Mouse (Mus musculus): Measurements from ENCODE around the gene E130309D02Rik. TPM values are rescaled to one million over a fixed set of nuclear protein-coding genes. Genes with fewer than 3 reads are reported as not detected.

E130309D02Rik gene
- polyA plus RNA-seq, 1 experiment: 18.1 TPM

DNA sequence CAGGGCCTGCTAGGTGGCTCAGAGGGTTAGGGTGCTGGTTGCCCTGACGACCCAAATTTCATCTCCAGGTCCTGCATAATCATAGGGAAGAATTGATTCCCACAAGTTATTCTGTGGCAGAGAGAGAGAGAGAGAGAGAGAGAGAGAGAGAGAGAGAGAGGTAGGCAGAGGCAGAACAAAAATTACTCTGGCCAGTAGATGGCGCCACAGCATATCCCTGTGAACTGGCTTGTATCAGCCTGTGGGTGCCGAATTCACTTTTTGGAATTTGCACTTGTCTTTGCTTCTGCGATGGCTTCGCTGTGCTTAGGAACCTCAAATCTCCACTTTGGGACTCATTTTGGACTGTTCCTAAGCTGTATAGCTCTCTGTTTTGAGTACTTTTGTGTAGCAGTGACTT is 18.7 kb upstream of the E130309D02Rik start:
- peak; percentile 71 for DNase-seq
- Histone ChIP-seq H3K4me1 (ENCODE audit: control insufficient read depth, insufficient read depth, low read length) (0 out of 2 replicates have a peak, but pooled peaks cover 3% of the 10 kb centered on the region), H3K27me3 (replicated peaks; ENCODE audit: control insufficient read depth, insufficient read depth, low read length) (no peaks in the 10 kb centered on the region), H3K36me3 (ENCODE audit: control insufficient read depth, insufficient read depth, low read length) (no peaks in the 10 kb centered on the region), H3K4me3 (ENCODE audit: insufficient read depth, low read depth, low read length) (no peak overlapping the region), H3K27ac (ENCODE audit: insufficient read depth, low read depth, low read length) (no peak overlapping the region)
- TF ChIP-seq CTCF (conservative IDR thresholded peaks at IDR 0.05; ENCODE audit: insufficient read depth, insufficient read length, low read depth, low read length): peak; percentile 82
- no peak for TF ChIP-seq POLR2A (IDR thresholded peaks at IDR 0.05; ENCODE audit: low read depth, low read length)
- 6% methylated on average over 5 of the region's 5 CpGs for WGBS

DNA sequence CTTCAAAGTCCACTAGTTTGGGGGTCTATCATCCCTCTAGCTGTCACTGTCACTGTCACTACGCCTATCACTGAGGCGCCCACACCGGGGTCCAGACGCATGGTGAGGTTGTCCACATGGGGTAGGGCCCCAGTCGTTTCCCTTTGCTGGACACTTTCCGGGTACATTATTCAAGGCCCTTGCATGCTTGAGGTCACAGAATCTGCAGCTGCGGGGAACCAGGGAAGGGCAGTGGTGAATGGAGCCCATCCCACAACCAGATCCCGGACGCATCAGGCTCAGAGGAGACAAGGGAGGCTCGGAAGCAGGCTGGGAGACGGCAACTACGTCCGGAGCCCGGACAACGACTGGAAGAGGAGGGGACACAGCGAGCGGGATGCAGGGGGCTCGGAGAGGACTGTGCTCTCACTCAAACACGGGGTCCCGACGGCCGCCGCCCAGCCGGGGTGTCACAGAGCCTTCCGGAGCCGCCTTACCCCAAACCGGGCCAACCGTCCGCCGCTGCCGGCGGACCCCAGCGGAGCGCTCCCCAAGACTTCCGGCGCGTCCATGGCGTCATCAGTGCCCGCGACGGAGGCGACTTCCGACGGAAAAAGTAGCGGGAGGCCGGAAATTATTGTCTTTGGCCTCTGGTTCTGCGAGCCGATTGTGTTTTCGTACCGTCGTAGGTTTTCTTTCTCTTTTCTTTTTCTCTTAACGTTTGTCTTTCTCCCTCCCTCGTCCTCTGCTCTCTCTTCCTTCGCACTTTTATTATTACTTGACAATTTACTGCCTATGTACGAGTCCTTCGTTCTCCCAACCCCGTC is 13.7 kb upstream of the E130309D02Rik start, which contains the start of gene Zdhhc4:
Gene Zdhhc4, minus strand, starts transcription at position 567 of the 806 bp plus-strand sequence.
- Histone ChIP-seq H3K4me1 (ENCODE audit: control insufficient read depth, insufficient read depth, low read length) (0 out of 2 replicates have a peak, but pooled peaks cover 3% of the 10 kb centered on the region), H3K36me3 (ENCODE audit: control insufficient read depth, insufficient read depth, low read length) (no peaks in the 10 kb centered on the region), H3K4me3 (ENCODE audit: insufficient read depth, low read depth, low read length) (peak within 1 kb of the TSS; percentile 99), H3K27me3 (replicated peaks; ENCODE audit: control insufficient read depth, insufficient read depth, low read length) (no peaks in the 10 kb centered on the region), H3K27ac (ENCODE audit: insufficient read depth, low read depth, low read length) (peak within 1 kb of the TSS; percentile 87)
- no peak for TF ChIP-seq POLR2A (IDR thresholded peaks at IDR 0.05; ENCODE audit: low read depth, low read length)
- TF ChIP-seq CTCF (conservative IDR thresholded peaks at IDR 0.05; ENCODE audit: insufficient read depth, insufficient read length, low read depth, low read length): no peak
- DNase-seq: peak; percentile 95
- WGBS: under 1% methylated on average over 57 of the region's 57 CpGs

GRCm38 (mm10) chr5:143317288-143317610 is 2.1 kb upstream of the E130309D02Rik start:
- peaks cover 8% of the 10 kb centered on the region; the same call in 1 of the 2 replicates for H3K4me1 ChIP-seq (ENCODE audit: control insufficient read depth, insufficient read depth, low read length)
- peak; percentile 68 for DNase-seq
- no peak overlapping the region for H3K4me3 ChIP-seq (ENCODE audit: insufficient read depth, low read depth, low read length)
- no peaks in the 10 kb centered on the region for H3K27me3 ChIP-seq (replicated peaks; ENCODE audit: control insufficient read depth, insufficient read depth, low read length)
- no peaks in the 10 kb centered on the region for H3K36me3 ChIP-seq (ENCODE audit: control insufficient read depth, insufficient read depth, low read length)
- TF ChIP-seq POLR2A (IDR thresholded peaks at IDR 0.05; ENCODE audit: low read depth, low read length): no peak
- no peak for TF ChIP-seq CTCF (conservative IDR thresholded peaks at IDR 0.05; ENCODE audit: insufficient read depth, insufficient read length, low read depth, low read length)
- no peak overlapping the region for H3K27ac ChIP-seq (ENCODE audit: insufficient read depth, low read depth, low read length)
- WGBS: 56% methylated on average over 8 of the region's 8 CpGs

GRCm38 (mm10) chr5:143316605-143317287 is 1.6 kb upstream of the E130309D02Rik start:
- no peak for TF ChIP-seq POLR2A (IDR thresholded peaks at IDR 0.05; ENCODE audit: low read depth, low read length)
- WGBS: 82% methylated on average over 5 of the region's 5 CpGs
- Histone ChIP-seq H3K4me1 (ENCODE audit: control insufficient read depth, insufficient read depth, low read length) (peaks cover 8% of the 10 kb centered on the region; the same call in 1 of the 2 replicates), H3K36me3 (ENCODE audit: control insufficient read depth, insufficient read depth, low read length) (no peaks in the 10 kb centered on the region), H3K4me3 (ENCODE audit: insufficient read depth, low read depth, low read length) (no peak overlapping the region), H3K27me3 (replicated peaks; ENCODE audit: control insufficient read depth, insufficient read depth, low read length) (no peaks in the 10 kb centered on the region), H3K27ac (ENCODE audit: insufficient read depth, low read depth, low read length) (no peak overlapping the region)
- no peak for DNase-seq

DNA sequence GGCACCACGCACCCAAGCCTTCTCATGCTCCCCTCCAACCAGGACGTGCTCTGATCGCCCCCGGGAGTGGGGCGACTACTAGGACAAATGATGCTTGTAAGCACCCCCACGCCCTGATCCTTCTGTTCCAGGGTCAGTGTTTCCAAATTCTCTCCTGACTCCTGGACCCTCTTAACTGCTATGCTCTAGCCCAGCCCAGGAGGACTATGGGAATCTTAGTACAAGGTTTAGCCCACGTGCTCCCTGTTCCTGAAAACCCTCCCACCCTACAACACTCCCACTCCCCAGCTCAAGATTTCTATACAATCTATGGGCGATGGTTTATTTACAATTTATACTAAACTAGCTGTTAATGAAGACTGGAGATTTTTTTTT is 341 bp upstream of the E130309D02Rik start:
- Histone ChIP-seq H3K4me1 (ENCODE audit: control insufficient read depth, insufficient read depth, low read length) (peaks cover 8% of the 10 kb centered on the region; the same call in 1 of the 2 replicates), H3K27ac (ENCODE audit: insufficient read depth, low read depth, low read length) (no peak overlapping the region), H3K36me3 (ENCODE audit: control insufficient read depth, insufficient read depth, low read length) (no peaks in the 10 kb centered on the region; the same call in 1 of the 2 replicates), H3K4me3 (ENCODE audit: insufficient read depth, low read depth, low read length) (peak overlapping the region; percentile 24; the same call in 1 of the 2 replicates), H3K27me3 (replicated peaks; ENCODE audit: control insufficient read depth, insufficient read depth, low read length) (no peaks in the 10 kb centered on the region)
- 20% methylated on average over 8 of the region's 8 CpGs for WGBS
- no peak for DNase-seq
- no peak for TF ChIP-seq CTCF (conservative IDR thresholded peaks at IDR 0.05; ENCODE audit: insufficient read depth, insufficient read length, low read depth, low read length)
- TF ChIP-seq POLR2A (IDR thresholded peaks at IDR 0.05; ENCODE audit: low read depth, low read length): no peak

- no peak for TF ChIP-seq CTCF (conservative IDR thresholded peaks at IDR 0.05; ENCODE audit: insufficient read depth, insufficient read length, low read depth, low read length)
- no peak for TF ChIP-seq POLR2A (IDR thresholded peaks at IDR 0.05; ENCODE audit: low read depth, low read length)
- H3K4me3 ChIP-seq (ENCODE audit: insufficient read depth, low read depth, low read length): peak overlapping the region; percentile 90
- no peaks in the 10 kb centered on the region for H3K27me3 ChIP-seq (replicated peaks; ENCODE audit: control insufficient read depth, insufficient read depth, low read length)
- DNase-seq: no peak
- peak overlapping the region; percentile 81; the same call in 1 of the 2 replicates for H3K27ac ChIP-seq (ENCODE audit: insufficient read depth, low read depth, low read length)
- H3K36me3 ChIP-seq (ENCODE audit: control insufficient read depth, insufficient read depth, low read length): no peaks in the 10 kb centered on the region; the same call in 1 of the 2 replicates
- H3K4me1 ChIP-seq (ENCODE audit: control insufficient read depth, insufficient read depth, low read length): peaks cover 8% of the 10 kb centered on the region; the same call in 1 of the 2 replicates
- WGBS: 9% methylated on average over 16 of the region's 16 CpGs
These were observed 904 bp downstream of the E130309D02Rik start for GRCm38 (mm10) chr5:143314183-143314729.

DNA sequence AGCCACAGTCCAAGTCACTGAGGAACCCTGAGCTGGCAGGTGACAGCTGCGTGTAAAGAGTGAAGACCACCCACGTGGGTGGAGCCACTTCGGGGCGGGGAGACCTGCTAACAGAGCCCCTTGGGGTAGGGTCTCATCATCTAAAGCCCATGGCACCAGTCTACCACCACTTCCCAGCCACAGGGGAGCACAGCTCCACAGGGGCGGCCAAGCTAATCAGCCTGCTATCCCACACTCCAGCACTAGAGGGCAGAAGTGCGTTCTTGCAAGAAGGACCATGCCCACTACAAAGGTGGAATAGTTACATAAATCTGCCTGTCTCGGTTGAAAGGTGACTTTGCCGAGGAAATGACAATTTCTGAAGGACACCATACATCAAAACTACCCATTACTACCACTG is 3.3 kb downstream of the E130309D02Rik start:
- Histone ChIP-seq H3K4me1 (ENCODE audit: control insufficient read depth, insufficient read depth, low read length) (peaks cover 8% of the 10 kb centered on the region; the same call in 1 of the 2 replicates), H3K27me3 (replicated peaks; ENCODE audit: control insufficient read depth, insufficient read depth, low read length) (no peaks in the 10 kb centered on the region), H3K36me3 (ENCODE audit: control insufficient read depth, insufficient read depth, low read length) (no peaks in the 10 kb centered on the region; the same call in 1 of the 2 replicates), H3K4me3 (ENCODE audit: insufficient read depth, low read depth, low read length) (no peak overlapping the region), H3K27ac (ENCODE audit: insufficient read depth, low read depth, low read length) (no peak overlapping the region)
- 51% methylated on average over 8 of the region's 8 CpGs for whole genome bisulfite sequencing
- DNase-seq: peak; percentile 82
- TF ChIP-seq POLR2A (IDR thresholded peaks at IDR 0.05; ENCODE audit: low read depth, low read length) (no peak), CTCF (conservative IDR thresholded peaks at IDR 0.05; ENCODE audit: insufficient read depth, insufficient read length, low read depth, low read length) (peak; percentile 88)

Data from kidney, adult 2 months (tissue).